Mouse (Mus musculus) forebrain, postnatal 0 days (tissue): ENCODE results near the gene Wee1. TPM values are rescaled to one million over a fixed set of nuclear protein-coding genes. Genes with fewer than 3 reads are reported as not detected.

Source experiments
- ATAC-seq: fragments of 200-750 bp; cut with Nextera tagmentation; 2 replicates; pipeline ENCODE4 v1.8.0; 2017; ENCODE audit warnings: mild to moderate bottlenecking, moderate library complexity
- DNase-seq: peaks from one replicate; pipeline ENCODE4 v3.0.0-alpha.2; 2015
- H3K27ac ChIP-seq: fragments of 300-500 bp; sonication (generic); 2 replicates; pipeline ENCODE4 v1.5.1; 2014; ENCODE audit warnings: low read depth, mild to moderate bottlenecking, antibody characterized with exemption, low read length, moderate library complexity, mixed read lengths
- H3K27me3 ChIP-seq: fragments of 300-500 bp; sonication (generic); 2 replicates; pipeline ENCODE4 v1.6.1; 2014; ENCODE audit warnings: mild to moderate bottlenecking, low read length, mixed read lengths; ENCODE audit not compliant: insufficient read depth
- H3K36me3 ChIP-seq: fragments of 300-500 bp; sonication (generic); 2 replicates; pipeline ENCODE4 v1.6.1; 2014; ENCODE audit warnings: mild to moderate bottlenecking, moderate library complexity; ENCODE audit not compliant: insufficient read depth
- H3K4me1 ChIP-seq: fragments of 300-500 bp; sonication (generic); 2 replicates; pipeline ENCODE4 v1.6.1; 2014; ENCODE audit warnings: antibody characterized with exemption; ENCODE audit not compliant: insufficient read depth
- H3K4me2 ChIP-seq: fragments of 300-500 bp; sonication (generic); 2 replicates; pipeline ENCODE4 v1.6.1; 2014; ENCODE audit warnings: low read depth, mild to moderate bottlenecking, moderate library complexity
- H3K4me3 ChIP-seq: fragments of 300-500 bp; sonication (generic); 2 replicates; pipeline ENCODE4 v1.5.1; 2014; ENCODE audit warnings: low read depth, low read length, mixed read lengths
- H3K9ac ChIP-seq: fragments of 300-500 bp; sonication (generic); 2 replicates; pipeline ENCODE4 v1.6.1; 2014; ENCODE audit warnings: mild to moderate bottlenecking
- H3K9me3 ChIP-seq: fragments of 300-500 bp; sonication (generic); 2 replicates; pipeline ENCODE4 v1.6.1; 2016; ENCODE audit warnings: low read length
- CTCF ChIP-seq: sonication (generic); IDR thresholded peaks from 2 replicates; pipeline ENCODE4 v1.5.1; 2016; ENCODE audit warnings: antibody characterized with exemption, control low read depth, low read depth
- WGBS: fragments of 180-500 bp; shearing (Covaris S2); extraction: QIAGEN DNeasy Blood & Tissue Kit; methylation state at CpG from one replicate; pipeline ENCODE4 v1.1.7; 2014; 5-methylcytosine and 5-hydroxymethylcytosine counted together
- polyA plus RNA-seq: library from polyadenylated mRNA; unstranded; fragments of >200 nt; fragmentation: Nextera tagmentation; extraction: Ambion mirVana; gene quantifications from 2 replicates; pipeline ENCODE4 v1.2.1, GENCODE M21; 2015
- total RNA-seq: library from RNA; depleted of rRNA; stranded (reverse); fragments of >200 nt; gene quantifications from 2 replicates; pipeline ENCODE4 v1.2.3, GENCODE M21; 2014; rRNA removed

Gene Wee1
- total and polyA plus RNA-seq, 2 experiments from 2014 or later, result 4.4 to 5.8 TPM

DNA sequence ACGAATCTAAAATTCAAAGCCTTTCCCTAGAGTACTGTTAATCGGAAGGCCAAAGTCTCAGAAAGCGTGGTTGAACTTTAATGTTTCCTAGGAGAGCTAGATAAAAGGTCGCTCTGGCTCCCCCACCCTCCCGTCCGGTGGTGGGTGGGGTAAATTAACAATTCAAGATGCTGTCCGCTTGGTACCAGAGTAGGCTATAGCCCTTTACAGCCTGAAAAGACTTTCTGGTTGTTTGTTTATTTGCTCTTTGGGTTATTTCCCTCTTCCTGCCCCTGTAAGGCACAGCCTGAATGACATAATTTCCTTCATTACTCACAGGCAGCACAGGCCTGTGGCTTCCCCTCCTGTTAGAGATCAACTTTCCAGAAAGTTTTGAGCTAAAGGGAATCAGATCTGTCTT, 68.1 kb downstream of the Wee1 start:
- H3K4me2 ChIP-seq, result no peak overlapping the region
- no peak overlapping the region for H3K4me3 ChIP-seq
- no peak overlapping the region for H3K27ac ChIP-seq
- no peak for TF ChIP-seq CTCF
- WGBS, result 71% methylated on average over 7 of the region's 7 CpGs
- no peaks in the 10 kb centered on the region for H3K4me1 ChIP-seq
- ATAC-seq (no peak), DNase-seq (no peak)
- no peaks in the 10 kb centered on the region for H3K36me3 ChIP-seq
- no peaks in the 10 kb centered on the region for H3K27me3 ChIP-seq
- no peaks in the 10 kb centered on the region for H3K9me3 ChIP-seq
- H3K9ac ChIP-seq, result no peak overlapping the region

Other genes starting within 250 kb of the Wee1 start
- 144 and 156 TPM in 2 replicates for gene Dennd5a, start 161.6 kb upstream of the Wee1 start, total RNA-seq
- gene Dennd5a, start 161.6 kb upstream of the Wee1 start, polyA plus RNA-seq, result 24.0 and 28.0 TPM in 2 replicates
- 48.6 and 63.2 TPM in 2 replicates for gene Tmem41b, start 135.1 kb upstream of the Wee1 start, total RNA-seq
- 38.6 and 46.4 TPM in 2 replicates for gene Tmem41b, start 135.1 kb upstream of the Wee1 start, polyA plus RNA-seq
- 88.0 and 97.9 TPM in 2 replicates for gene Ipo7, start 103.8 kb upstream of the Wee1 start, total RNA-seq
- 21.7 and 26.5 TPM in 2 replicates for gene Ipo7, start 103.8 kb upstream of the Wee1 start, polyA plus RNA-seq
- gene Zfp143, start 60.8 kb upstream of the Wee1 start, total RNA-seq, result 12.1 and 12.2 TPM in 2 replicates
- 5.7 and 6.7 TPM in 2 replicates for gene Zfp143, start 60.8 kb upstream of the Wee1 start, polyA plus RNA-seq
- 10.1 and 12.2 TPM in 2 replicates for gene Swap70, start 99.7 kb downstream of the Wee1 start, total RNA-seq
- gene Swap70, start 99.7 kb downstream of the Wee1 start, polyA plus RNA-seq, result 5.8 and 7.1 TPM in 2 replicates